Mouse (Mus musculus) natural killer cell, adult 2 months (primary cell): ENCODE measurements at regions not wholly inside any gene's neighbourhood (a gene's known extent, or its start where the extent isn't known, plus 50 kb on each side); places are given as distances from the start of the nearest gene placed in this dataset.

Experiments used
- DNase-seq, 2 experiments: peaks; one replicate each; pipeline ENCODE4 v3.0.0; 2022; ENCODE audit warnings: low spot score in 2 of 2

- no peak for DNase-seq
Measured at GRCm38 (mm10) chr4:8955306-8955705, 716.5 kb upstream of the Car8 start.

- DNase-seq = no peak
Measured at GRCm38 (mm10) chr4:8954356-8954914, 715.6 kb upstream of the Car8 start.

GRCm38 (mm10) chr4:8953181-8953580 lies 714.3 kb upstream of the Car8 start:
- DNase-seq = no peak

- DNase-seq = no peak
Measured at GRCm38 (mm10) chr4:8949951-8950350, 711.1 kb upstream of the Car8 start.

GRCm38 (mm10) chr4:8949537-8949936 lies 710.7 kb upstream of the Car8 start:
- DNase-seq = no peak

- no peak for DNase-seq
Measured at GRCm38 (mm10) chr4:8945116-8945515, 706.3 kb upstream of the Car8 start.

- no peak for DNase-seq
Measured at GRCm38 (mm10) chr4:8943080-8943479, 704.2 kb upstream of the Car8 start.

- DNase-seq = no peak
Measured at GRCm38 (mm10) chr4:8938948-8939411, 700.1 kb upstream of the Car8 start.

GRCm38 (mm10) chr4:8935899-8936298 lies 697.1 kb upstream of the Car8 start:
- no peak for DNase-seq

GRCm38 (mm10) chr4:8934541-8934940 lies 695.7 kb upstream of the Car8 start:
- DNase-seq = no peak

- no peak for DNase-seq
Measured at GRCm38 (mm10) chr4:8929346-8929745, 690.5 kb upstream of the Car8 start.

- peak in 1 of 2 experiments; percentile 61 for DNase-seq
Measured at GRCm38 (mm10) chr4:8928551-8929305, 689.9 kb upstream of the Car8 start.

- peak in 1 of 2 experiments; percentile 57 for DNase-seq
Measured at GRCm38 (mm10) chr4:8927276-8927906, 688.5 kb upstream of the Car8 start.

- peak; percentile 47 to 60 for DNase-seq
Measured at GRCm38 (mm10) chr4:8926642-8927275, 687.9 kb upstream of the Car8 start.

- DNase-seq = peak; percentile 55 to 73
Measured at GRCm38 (mm10) chr4:8922695-8923363, 684.0 kb upstream of the Car8 start.

- DNase-seq = no peak
Measured at GRCm38 (mm10) chr4:8921477-8922385, 682.9 kb upstream of the Car8 start.

GRCm38 (mm10) chr4:8920306-8920705 lies 681.5 kb upstream of the Car8 start:
- DNase-seq = no peak

- peak in 1 of 2 experiments; percentile 50 for DNase-seq
Measured at GRCm38 (mm10) chr4:8919366-8919984, 680.6 kb upstream of the Car8 start.
